Mouse (Mus musculus): ENCODE measurements around the gene Slc9a8.

- TF ChIP-seq CTCF (IDR thresholded peaks at IDR 0.05; ENCODE audit: low read depth, low read length) = no peak
- TF ChIP-seq POLR2A (IDR thresholded peaks at IDR 0.05; ENCODE audit: borderline replicate concordance, low read depth, low read length) = no peak
Observed at GRCm38 (mm10) chr2:167447207-167447606, 25.7 kb downstream of the Slc9a8 start.
